Mouse (Mus musculus): ENCODE results near the gene Zfp689.
"Not testable (repeated sequence)": the region's sequence is repeated elsewhere in the genome, so short reads cannot be mapped to it uniquely, and the experiment has no call there.

Gene Zfp689

GRCm38 (mm10) chr7:127448521-127449300 is at the start of gene Zfp689:
Gene Zfp689, minus strand, starts transcription at chr7:127449158.
- DNase-seq (ENCODE audit: low spot score), result peak; percentile 89

GRCm38 (mm10) chr7:127498407-127498806 is 49.4 kb upstream of the Zfp689 start:
- no peak for DNase-seq (ENCODE audit: low spot score)

- DNase-seq (ENCODE audit: low spot score), result no peak
These were observed 48.4 kb upstream of the Zfp689 start for GRCm38 (mm10) chr7:127497382-127497781.

GRCm38 (mm10) chr7:127494648-127495047 is 45.7 kb upstream of the Zfp689 start:
- DNase-seq (ENCODE audit: low spot score), result no peak

GRCm38 (mm10) chr7:127491846-127492245 is 42.9 kb upstream of the Zfp689 start:
- DNase-seq (ENCODE audit: low spot score), result no peak

- no peak for DNase-seq (ENCODE audit: low spot score)
These were observed 41.0 kb upstream of the Zfp689 start for GRCm38 (mm10) chr7:127489982-127490381.

GRCm38 (mm10) chr7:127488364-127488763 is 39.4 kb upstream of the Zfp689 start:
- DNase-seq (ENCODE audit: low spot score), result not testable (repeated sequence)

- no peak for DNase-seq (ENCODE audit: low spot score)
These were observed 36.5 kb upstream of the Zfp689 start for GRCm38 (mm10) chr7:127485416-127485815.

- DNase-seq (ENCODE audit: low spot score), result peak; percentile 44
These were observed 31.4 kb upstream of the Zfp689 start for GRCm38 (mm10) chr7:127480321-127480720.

- DNase-seq (ENCODE audit: low spot score), result peak; percentile 32
These were observed 30.6 kb upstream of the Zfp689 start for GRCm38 (mm10) chr7:127479318-127480225.

GRCm38 (mm10) chr7:127478635-127479317 is 29.8 kb upstream of the Zfp689 start, which contains the start of gene Fbrs:
Gene Fbrs, plus strand, starts transcription at chr7:127479199.
- no peak for DNase-seq (ENCODE audit: low spot score)

- peak; percentile 99 for DNase-seq (ENCODE audit: low spot score)
These were observed 29.0 kb upstream of the Zfp689 start for GRCm38 (mm10) chr7:127477687-127478634.

- DNase-seq (ENCODE audit: low spot score), result no peak
These were observed 27.9 kb upstream of the Zfp689 start for GRCm38 (mm10) chr7:127476855-127477254.

GRCm38 (mm10) chr7:127476336-127476735 is 27.4 kb upstream of the Zfp689 start:
- DNase-seq (ENCODE audit: low spot score), result no peak

GRCm38 (mm10) chr7:127475186-127475740 is 26.3 kb upstream of the Zfp689 start:
- no peak for DNase-seq (ENCODE audit: low spot score)

GRCm38 (mm10) chr7:127474378-127475070 is 25.6 kb upstream of the Zfp689 start:
- no peak for DNase-seq (ENCODE audit: low spot score)

- DNase-seq (ENCODE audit: low spot score), result no peak
These were observed 24.7 kb upstream of the Zfp689 start for GRCm38 (mm10) chr7:127473705-127474104.

- DNase-seq (ENCODE audit: low spot score), result no peak
These were observed 23.1 kb upstream of the Zfp689 start for GRCm38 (mm10) chr7:127472060-127472459.

- DNase-seq (ENCODE audit: low spot score), result no peak
These were observed 22.7 kb upstream of the Zfp689 start for GRCm38 (mm10) chr7:127471646-127472010.

Data from spleen, adult 12 weeks (tissue).